Mouse (Mus musculus) embryonic fibroblast, embryonic 13.5 days (primary cell): ENCODE results near the gene Snx17. TPM values are rescaled to one million over a fixed set of nuclear protein-coding genes. Genes with fewer than 3 reads are reported as not detected.
A peak's percentile ranks its signal among the peaks of the same experiment; 100 is the strongest.

Experiments used
- H3K27ac ChIP-seq: 2 replicates; pipeline ENCODE4 v1.5.1; 2012; ENCODE audit warnings: low read length, control low read depth, inconsistent platforms; ENCODE audit not compliant: insufficient read depth
- H3K4me1 ChIP-seq: 2 replicates; pipeline ENCODE4 v1.6.1; 2011; ENCODE audit warnings: low read length; ENCODE audit not compliant: control insufficient read depth, insufficient read depth
- H3K4me3 ChIP-seq: 2 replicates; pipeline ENCODE4 v1.5.1; 2011; ENCODE audit warnings: mild to moderate bottlenecking, control low read depth, low read length; ENCODE audit not compliant: insufficient read depth
- CTCF ChIP-seq: IDR thresholded peaks from 2 replicates; pipeline ENCODE4 v1.5.1; 2011; ENCODE audit warnings: mild to moderate bottlenecking, control low read depth, low read length, moderate library complexity, borderline replicate concordance; ENCODE audit not compliant: insufficient read depth
- POLR2A ChIP-seq: IDR thresholded peaks from 2 replicates; pipeline ENCODE4 v1.6.1; 2011; ENCODE audit warnings: low read depth, mild to moderate bottlenecking, control low read depth, low read length, moderate library complexity
- polyA plus RNA-seq: library from polyadenylated mRNA; stranded (reverse); fragments of >200 nt; gene quantifications from 2 replicates; pipeline ENCODE4 v1.2.4, GENCODE M21; 2011; ENCODE audit warnings: low read depth; ENCODE audit not compliant: missing spikeins, insufficient read length

The Snx17 gene
- polyA plus RNA-seq, 1 experiment = 91.9 TPM

- TF ChIP-seq CTCF (no peak), POLR2A (peak; percentile 78)
- Histone ChIP-seq H3K4me1 (no peaks in the 10 kb centered on the region), H3K4me3 (peak within 1 kb of the TSS; percentile 96), H3K27ac (peak within 1 kb of the TSS; percentile 96)
Observed at GRCm38 (mm10) chr5:31179766-31180630, 13.0 kb upstream of the Snx17 start, which contains the start of the genes Gm29609 and Gtf3c2. Gene Gm29609 (minus strand): TSS chr5:31179911. Gene Gtf3c2 (minus strand): TSS chr5:31180144.

- Histone ChIP-seq H3K4me3 (no peak overlapping the region), H3K4me1 (no peaks in the 10 kb centered on the region), H3K27ac (no peak overlapping the region)
- TF ChIP-seq POLR2A = peak; percentile 26; the same call in 1 of the 2 replicates
- TF ChIP-seq CTCF = no peak
Observed at GRCm38 (mm10) chr5:31181183-31181770, 11.8 kb upstream of the Snx17 start.

- Histone ChIP-seq H3K4me3 (no peak overlapping the region), H3K4me1 (no peaks in the 10 kb centered on the region), H3K27ac (no peak overlapping the region)
- TF ChIP-seq POLR2A (no peak), CTCF (no peak)
Observed at GRCm38 (mm10) chr5:31183678-31184077, 9.3 kb upstream of the Snx17 start.

GRCm38 (mm10) chr5:31188223-31188840 lies 4.7 kb upstream of the Snx17 start:
- no peaks in the 10 kb centered on the region for H3K4me1 ChIP-seq
- H3K27ac ChIP-seq = no peak overlapping the region
- TF ChIP-seq POLR2A (no peak), CTCF (no peak)
- no peak overlapping the region for H3K4me3 ChIP-seq

GRCm38 (mm10) chr5:31190201-31190600 lies 2.8 kb upstream of the Snx17 start:
- H3K4me1 ChIP-seq = no peaks in the 10 kb centered on the region
- no peak overlapping the region for H3K27ac ChIP-seq
- TF ChIP-seq POLR2A (no peak), CTCF (no peak)
- no peak overlapping the region for H3K4me3 ChIP-seq

- TF ChIP-seq CTCF = no peak
- TF ChIP-seq POLR2A = no peak
- Histone ChIP-seq H3K4me1 (no peaks in the 10 kb centered on the region), H3K4me3 (peak overlapping the region; percentile 61), H3K27ac (peak overlapping the region; percentile 12; the same call in 1 of the 2 replicates)
Observed at GRCm38 (mm10) chr5:31192045-31192938, 735 bp upstream of the Snx17 start.

GRCm38 (mm10) chr5:31193631-31194281 lies 729 bp downstream of the Snx17 start:
- TF ChIP-seq CTCF = no peak
- no peak; the same call in 1 of the 2 replicates for TF ChIP-seq POLR2A
- H3K4me1 ChIP-seq = no peaks in the 10 kb centered on the region
- H3K4me3 ChIP-seq = peak overlapping the region; percentile 68
- peak overlapping the region; percentile 49 for H3K27ac ChIP-seq

- no peak overlapping the region for H3K27ac ChIP-seq
- H3K4me3 ChIP-seq = peak overlapping the region; percentile 68; the same call in 1 of the 2 replicates
- TF ChIP-seq POLR2A (no peak), CTCF (no peak)
- no peaks in the 10 kb centered on the region for H3K4me1 ChIP-seq
Observed at GRCm38 (mm10) chr5:31194486-31195485, 1.8 kb downstream of the Snx17 start.
